Mouse (Mus musculus): Measurements from ENCODE around the gene Dars. TPM values are rescaled to one million over a fixed set of nuclear protein-coding genes. Genes with fewer than 3 reads are reported as not detected.
"Not testable (repeated sequence)": the region's sequence is repeated elsewhere in the genome, so short reads cannot be mapped to it uniquely, and the experiment has no call there.

Dars gene
- polyA plus RNA-seq, 1 experiment from 2014 or later = 142 TPM

DNA sequence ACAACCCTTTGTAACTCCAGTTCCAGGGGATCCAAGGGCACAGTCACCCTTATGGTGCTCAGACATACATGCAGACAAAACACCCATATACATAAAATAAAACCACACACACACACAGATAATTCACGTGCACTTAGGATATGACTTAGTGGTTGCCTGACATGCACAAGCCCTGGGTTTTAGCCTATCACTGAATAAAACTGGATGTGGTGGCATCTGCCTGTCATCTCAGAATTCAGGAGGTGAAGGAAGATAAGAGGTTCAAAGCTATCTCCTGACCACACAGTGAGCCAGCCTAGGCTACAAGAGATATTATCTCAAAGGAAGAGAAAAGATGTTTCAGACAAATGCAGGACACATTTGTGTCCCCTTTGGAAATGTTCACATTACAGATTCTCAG, 90.0 kb downstream of the Dars start:
- Histone ChIP-seq H3K27me3 (no peaks in the 10 kb centered on the region), H3K27ac (no peak overlapping the region), H3K9me3 (no peaks in the 10 kb centered on the region), H3K4me3 (no peak overlapping the region), H3K36me3 (peaks cover 67% of the 10 kb centered on the region), H3K9ac (no peak overlapping the region), H3K4me2 (replicated peaks) (no peak overlapping the region), H3K4me1 (no peaks in the 10 kb centered on the region)
- ATAC-seq (ENCODE audit: low FRiP score, low read depth) = no peak
- WGBS = 98% methylated on average over 1 of the region's 1 CpGs

- H3K4me1 ChIP-seq = no peaks in the 10 kb centered on the region
- 82% methylated on average over 2 of the region's 2 CpGs for WGBS
- no peaks in the 10 kb centered on the region for H3K9me3 ChIP-seq
- H3K27ac ChIP-seq = no peak overlapping the region
- no peak overlapping the region for H3K4me3 ChIP-seq
- no peak for ATAC-seq (ENCODE audit: low FRiP score, low read depth)
- H3K27me3 ChIP-seq = no peaks in the 10 kb centered on the region
- H3K4me2 ChIP-seq (replicated peaks) = no peak overlapping the region
- no peak overlapping the region for H3K9ac ChIP-seq
- peaks cover 43% of the 10 kb centered on the region for H3K36me3 ChIP-seq
These were observed 92.4 kb downstream of the Dars start for GRCm38 (mm10) chr1:128324776-128325175.

DNA sequence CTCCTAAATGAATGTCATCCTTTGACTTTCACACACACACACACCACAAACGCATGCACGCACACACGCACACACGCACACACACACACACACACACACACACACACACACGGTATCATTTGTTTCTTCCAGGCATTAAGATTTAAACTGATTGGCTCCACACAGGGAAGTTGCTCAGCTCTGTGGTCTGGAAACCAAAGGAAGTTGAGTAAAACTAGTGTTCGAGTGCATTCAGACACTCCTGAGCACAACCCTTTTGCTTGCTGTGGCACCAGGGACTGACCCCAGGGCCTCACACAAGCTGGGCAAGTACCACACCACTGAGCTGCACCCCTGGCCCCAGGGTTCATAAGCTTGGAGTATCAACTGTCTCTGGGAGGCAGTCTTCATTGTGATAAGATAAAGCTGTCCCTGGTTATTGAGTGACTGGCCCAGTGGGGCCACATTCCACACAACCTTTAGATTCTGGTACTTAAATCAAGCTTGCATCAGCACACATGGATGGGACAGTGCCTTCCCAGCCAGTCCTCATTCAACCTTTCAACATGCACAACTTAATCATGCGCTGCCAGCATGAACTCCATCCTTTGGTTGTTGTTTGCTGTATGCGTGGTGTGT, 94.0 kb downstream of the Dars start:
- Histone ChIP-seq H3K4me1 (no peaks in the 10 kb centered on the region), H3K4me2 (replicated peaks) (no peak overlapping the region), H3K9me3 (no peaks in the 10 kb centered on the region), H3K9ac (no peak overlapping the region), H3K36me3 (peaks cover 27% of the 10 kb centered on the region), H3K4me3 (no peak overlapping the region), H3K27ac (no peak overlapping the region), H3K27me3 (no peaks in the 10 kb centered on the region)
- no peak for ATAC-seq (ENCODE audit: low FRiP score, low read depth)
- WGBS = 95% methylated on average over 8 of the region's 8 CpGs

DNA sequence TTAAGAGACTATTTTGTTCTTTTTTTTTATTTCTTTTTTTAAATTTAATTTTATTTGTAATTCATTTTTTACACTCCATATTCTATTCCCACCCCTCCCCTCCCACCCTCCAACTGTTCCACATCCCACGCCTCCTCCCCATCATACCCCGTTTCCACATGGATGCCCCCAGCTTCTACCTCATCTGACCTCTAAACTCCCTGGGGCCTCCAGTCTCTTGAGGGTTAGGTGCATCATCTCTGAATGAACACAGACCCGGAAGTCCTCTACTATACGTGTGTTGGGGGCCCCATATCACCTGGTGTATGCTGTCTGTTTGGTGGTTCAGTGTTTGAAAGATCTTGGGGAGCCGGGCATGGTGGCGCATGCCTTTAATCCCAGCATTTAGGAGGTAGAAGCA, 97.9 kb downstream of the Dars start:
- not testable (repeated sequence) for H3K9ac ChIP-seq; H3K9me3 ChIP-seq; H3K4me3 ChIP-seq; H3K27ac ChIP-seq; H3K4me1 ChIP-seq; H3K4me2 ChIP-seq (replicated peaks); H3K27me3 ChIP-seq; ATAC-seq (ENCODE audit: low FRiP score, low read depth); H3K36me3 ChIP-seq
- WGBS = 89% methylated on average over 6 of the region's 6 CpGs

DNA sequence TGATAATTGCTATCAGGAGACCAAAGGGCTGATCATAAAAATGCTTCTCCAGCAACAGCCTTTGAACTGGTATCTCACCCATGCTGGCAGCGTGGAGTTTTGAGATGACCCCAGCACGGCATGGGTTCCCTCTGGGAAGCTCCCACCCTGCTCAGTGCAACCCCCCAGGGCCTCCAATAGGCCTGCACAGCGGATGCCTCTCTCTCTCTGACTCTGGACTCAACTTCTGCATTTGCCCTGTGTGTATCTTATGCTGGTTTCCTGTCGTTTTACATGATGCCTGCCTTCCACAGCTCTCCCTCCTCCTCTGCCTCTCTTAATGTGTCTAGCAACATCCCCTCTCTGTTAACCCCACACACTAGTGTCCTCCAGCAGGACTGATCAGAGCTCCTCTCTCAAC, 102.5 kb downstream of the Dars start:
- Histone ChIP-seq H3K4me2 (replicated peaks) (no peak overlapping the region), H3K36me3 (no peaks in the 10 kb centered on the region), H3K9ac (no peak overlapping the region), H3K4me1 (no peaks in the 10 kb centered on the region), H3K27me3 (no peaks in the 10 kb centered on the region), H3K27ac (no peak overlapping the region), H3K9me3 (no peaks in the 10 kb centered on the region), H3K4me3 (no peak overlapping the region)
- 69% methylated on average over 4 of the region's 4 CpGs for WGBS
- no peak for ATAC-seq (ENCODE audit: low FRiP score, low read depth)

Other genes with a start within 250 kb of the Dars start
- gene Ubxn4, start 173.4 kb downstream of the Dars start, polyA plus RNA-seq (2015; fragmentation: Nextera tagmentation; extraction: Ambion mirVana) = 82.5 and 84.4 TPM in 2 replicates
- 0.11 and 0.28 TPM in 2 replicates for gene Lct, start 89.0 kb downstream of the Dars start, polyA plus RNA-seq (2015; fragmentation: Nextera tagmentation; extraction: Ambion mirVana)
- 225 and 231 TPM in 2 replicates for gene Mcm6, start 57.7 kb downstream of the Dars start, polyA plus RNA-seq (2015; fragmentation: Nextera tagmentation; extraction: Ambion mirVana)
- gene Cxcr4, start 174.9 kb upstream of the Dars start, polyA plus RNA-seq (2015; fragmentation: Nextera tagmentation; extraction: Ambion mirVana) = 1.9 and 2.2 TPM in 2 replicates

Measured in limb, embryonic 13.5 days (tissue).